11 mouse cellular contexts compared by ENCODE assay signal in the genomic region with DNA sequence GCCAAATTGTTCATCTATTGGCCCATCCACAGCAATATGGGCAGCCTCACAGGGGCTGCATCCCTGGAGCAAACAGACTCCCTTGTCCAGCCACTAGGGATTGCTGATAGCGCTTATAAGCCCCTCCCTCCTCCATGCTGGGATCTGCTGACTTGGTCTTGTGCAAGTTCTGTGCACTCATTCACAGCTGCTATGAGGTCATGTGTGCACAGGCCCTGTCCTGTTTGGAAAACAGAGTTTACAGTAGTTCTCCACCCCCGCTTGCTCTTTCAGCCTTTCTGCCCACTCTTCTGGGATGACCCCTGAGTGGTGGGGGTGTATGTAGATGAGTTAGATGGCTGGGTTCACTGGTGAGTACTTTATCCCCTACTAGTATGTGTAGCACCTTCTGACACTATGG.
DNase-seq lines count a peak whose midpoint lies in the region; ATAC-seq and TF ChIP-seq lines count a peak whose summit lies in the region.
"Had no signal": no experiment of that assay in that cellular context is flagged by ENCODE, and none has a peak within 500 bp of the region (broad histone marks: within the 10 kb centered on the region; RNA-seq: fewer than 3 reads in every experiment).

No protein-coding gene starts in this region.

- no peaks in the 10 kb centered on the region for H3K9me3 ChIP-seq in lung, postnatal 0 days (ENCODE audit: low read length)
- no peaks in the 10 kb centered on the region for H3K9me3 ChIP-seq in liver, embryonic 15.5 days (replicated peaks)
- H3K9me3 ChIP-seq: hindbrain, embryonic 10.5 days; lung, embryonic 15.5 days had no signal

- no peak overlapping the region for H3K4me3 ChIP-seq in lung, postnatal 0 days (ENCODE audit: low read depth, low read length)
- H3K4me3 ChIP-seq in liver, embryonic 15.5 days (replicated peaks) = no peak overlapping the region
- no peak overlapping the region for H3K4me3 ChIP-seq in thymus, adult 2 months (ENCODE audit: control insufficient read depth, insufficient read depth, low read length)
- H3K4me3 ChIP-seq: hindbrain, embryonic 10.5 days; lung, embryonic 15.5 days had no signal

- H3K27me3 ChIP-seq in lung, postnatal 0 days (replicated peaks; ENCODE audit: insufficient read depth, low read length) = no peaks in the 10 kb centered on the region
- H3K27me3 ChIP-seq in liver, embryonic 15.5 days = 0 out of 2 replicates have a peak, but pooled peaks cover 3% of the 10 kb centered on the region
- no peaks in the 10 kb centered on the region for H3K27me3 ChIP-seq in thymus, adult 2 months (ENCODE audit: control insufficient read depth, insufficient read depth, low read length)
- H3K27me3 ChIP-seq: lung, embryonic 15.5 days had no signal

- TF ChIP-seq CTCF in lung, postnatal 0 days (IDR thresholded peaks at IDR 0.05) = peak; percentile 19; the same call in 1 of the 2 replicates
- TF ChIP-seq CTCF in thymus, adult 2 months (IDR thresholded peaks at IDR 0.05; ENCODE audit: borderline replicate concordance, control insufficient read depth, extremely low read depth, insufficient read depth, low read length, poor library complexity) = no peak

- H3K9ac ChIP-seq in lung, postnatal 0 days (replicated peaks; ENCODE audit: low read depth) = no peak overlapping the region
- no peak overlapping the region for H3K9ac ChIP-seq in liver, embryonic 15.5 days
- H3K9ac ChIP-seq: lung, embryonic 15.5 days had no signal

- no peak overlapping the region for H3K27ac ChIP-seq in lung, postnatal 0 days (ENCODE audit: low read length)
- H3K27ac ChIP-seq in liver, embryonic 15.5 days (replicated peaks) = no peak overlapping the region
- H3K27ac ChIP-seq in thymus, adult 2 months (ENCODE audit: control insufficient read depth, insufficient read depth, low read length) = no peak overlapping the region
- H3K27ac ChIP-seq: hindbrain, embryonic 10.5 days; lung, embryonic 15.5 days had no signal

- DNase-seq in lung, postnatal 0 days (ENCODE audit: low spot score) = peak; percentile 74
- no peak for DNase-seq in lung, postnatal 14 days
- no peak for DNase-seq in thymus, adult 2 months
- no peak for DNase-seq in B cell, adult 2 months
- no peak for DNase-seq in cerebellum, adult 9-11 months
- DNase-seq: adrenal gland, postnatal 36 days; cerebellum, postnatal 10 days had no signal

- no peaks in the 10 kb centered on the region for H3K36me3 ChIP-seq in lung, postnatal 0 days (ENCODE audit: insufficient read depth, low read length)
- H3K36me3 ChIP-seq in liver, embryonic 15.5 days (replicated peaks) = no peaks in the 10 kb centered on the region
- H3K36me3 ChIP-seq in thymus, adult 2 months (ENCODE audit: control insufficient read depth, insufficient read depth, low read length) = no peaks in the 10 kb centered on the region
- H3K36me3 ChIP-seq: hindbrain, embryonic 10.5 days; lung, embryonic 15.5 days had no signal

- H3K4me2 ChIP-seq in lung, postnatal 0 days (replicated peaks; ENCODE audit: low read depth, low read length) = no peak overlapping the region
- H3K4me2 ChIP-seq in liver, embryonic 15.5 days = no peak overlapping the region
- H3K4me2 ChIP-seq: lung, embryonic 15.5 days had no signal

- no peak for TF ChIP-seq POLR2A in thymus, adult 2 months (IDR thresholded peaks at IDR 0.05; ENCODE audit: control insufficient read depth, extremely low read depth, insufficient read depth, low read length, poor library complexity)

- peak; percentile 69 for ATAC-seq in lung, postnatal 0 days
- ATAC-seq in granulocyte monocyte progenitor cell, adult 5-6 weeks (replicated peaks; ENCODE audit: poor library complexity, severe bottlenecking) = peak; percentile 73
- peak; percentile 87 for ATAC-seq in liver, embryonic 15.5 days (ENCODE audit: insufficient read depth)

- H3K4me1 ChIP-seq in lung, postnatal 0 days (ENCODE audit: insufficient read depth, low read depth, low read length) = no peaks in the 10 kb centered on the region
- H3K4me1 ChIP-seq in liver, embryonic 15.5 days (replicated peaks) = peaks cover 5% of the 10 kb centered on the region; the same call in 1 of the 2 replicates
- H3K4me1 ChIP-seq in thymus, adult 2 months (replicated peaks; ENCODE audit: control insufficient read depth, insufficient read depth, low read length) = no peaks in the 10 kb centered on the region
- H3K4me1 ChIP-seq: lung, embryonic 15.5 days had no signal

- TF ChIP-seq EP300 in lung, postnatal 0 days (IDR thresholded peaks at IDR 0.05) = no peak

- 58% methylated on average over 2 of the region's 2 CpGs for WGBS in lung, postnatal 0 days
- WGBS in liver, embryonic 15.5 days (ENCODE audit: insufficient replicate concordance) = 65% methylated on average over 2 of the region's 2 CpGs
- 93% methylated on average over 2 of the region's 2 CpGs for whole genome bisulfite sequencing in thymus, adult 2 months
